Mouse (Mus musculus): ENCODE data around the gene Ubxn7. TPM values are rescaled to one million over a fixed set of nuclear protein-coding genes. Genes with fewer than 3 reads are reported as not detected.

Gene Ubxn7
- total RNA-seq, 2 experiments from 2014 or later, result 52.5 to 55.7 TPM

GRCm38 (mm10) chr16:32427506-32427905 lies 95.4 kb downstream of the Ubxn7 start:
- intact Hi-C loops (cut with DNase I), result no loop called here
- no peak for DNase-seq (ENCODE audit: low spot score in 2 of 2)

- intact Hi-C loops (cut with DNase I), result no loop called here
- peak; percentile 89 to 91 for DNase-seq (ENCODE audit: low spot score in 2 of 2)
Observed at GRCm38 (mm10) chr16:32430474-32431046, 98.5 kb downstream of the Ubxn7 start, which contains the start of gene Pcyt1a. Pcyt1a (plus strand) TSS chr16:32430921.

- intact Hi-C loops (cut with DNase I), result no loop called here
Observed at GRCm38 (mm10) chr16:32431047-32431591, 99.1 kb downstream of the Ubxn7 start.

GRCm38 (mm10) chr16:32431926-32432325 lies 99.9 kb downstream of the Ubxn7 start:
- no peak for DNase-seq (ENCODE audit: low spot score in 2 of 2)
- intact Hi-C loops (cut with DNase I), result no loop called here

More at GRCm38 (mm10) chr16:32431047-32431591, 99.1 kb downstream of the Ubxn7 start:
- DNase-seq (ENCODE audit: low spot score in 2 of 2), result peak in 1 of 2 experiments; percentile 6

- DNase-seq (ENCODE audit: low spot score in 2 of 2), result no peak
- intact Hi-C loops (cut with DNase I), result no loop called here
Observed at GRCm38 (mm10) chr16:32433138-32433537, 101.1 kb downstream of the Ubxn7 start.

- no peak for DNase-seq (ENCODE audit: low spot score in 2 of 2)
- intact Hi-C loops (cut with DNase I), result no loop called here
Observed at GRCm38 (mm10) chr16:32434066-32434465, 102.0 kb downstream of the Ubxn7 start.

GRCm38 (mm10) chr16:32434691-32435090 lies 102.6 kb downstream of the Ubxn7 start:
- intact Hi-C loops (cut with DNase I), result no loop called here
- DNase-seq (ENCODE audit: low spot score in 2 of 2), result no peak

- intact Hi-C loops (cut with DNase I), result no loop called here
- DNase-seq (ENCODE audit: low spot score in 2 of 2), result no peak
Observed at GRCm38 (mm10) chr16:32436657-32437056, 104.6 kb downstream of the Ubxn7 start.

GRCm38 (mm10) chr16:32437266-32437665 lies 105.2 kb downstream of the Ubxn7 start:
- DNase-seq (ENCODE audit: low spot score in 2 of 2), result no peak
- intact Hi-C loops (cut with DNase I), result no loop called here

GRCm38 (mm10) chr16:32441432-32441831 lies 109.4 kb downstream of the Ubxn7 start:
- intact Hi-C loops (cut with DNase I), result no loop called here
- no peak for DNase-seq (ENCODE audit: low spot score in 2 of 2)

Other genes with a start within 250 kb of the Ubxn7 start
- gene Pigx, start 232.5 kb upstream of the Ubxn7 start, total RNA-seq (2021), result 10 to 100 TPM; 26.4 TPM
- gene Cep19, start 232.5 kb upstream of the Ubxn7 start, total RNA-seq (2021), result 10 to 100 TPM; 68.6 to 71.2 TPM
- 10 to 100 TPM in 1 of 2 experiments, 1 to 10 TPM in 1; 8.5 to 12.3 TPM for gene Nrros, start 166.7 kb upstream of the Ubxn7 start, total RNA-seq (2021)
- not detected for gene Bex6, start 152.4 kb upstream of the Ubxn7 start, total RNA-seq (2021)
- gene Fbxo45, start 85.1 kb upstream of the Ubxn7 start, total RNA-seq (2021), result 10 to 100 TPM; 41.4 to 44.7 TPM
- gene Wdr53, start 85.0 kb upstream of the Ubxn7 start, total RNA-seq (2021), result 10 to 100 TPM; 10.9 to 11.9 TPM
- gene Smco1, start 60.8 kb upstream of the Ubxn7 start, total RNA-seq (2021), result not detected
- 10 to 100 TPM; 25.4 to 28.6 TPM for gene Rnf168, start 54.8 kb upstream of the Ubxn7 start, total RNA-seq (2021)
- not detected for gene Tm4sf19, start 68.2 kb downstream of the Ubxn7 start, total RNA-seq (2021)
- gene Tctex1d2, start 87.4 kb downstream of the Ubxn7 start, total RNA-seq (2021), result 10 to 100 TPM; 12.9 to 14.5 TPM
- gene Pcyt1a, start 98.7 kb downstream of the Ubxn7 start, total RNA-seq (2021), result 10 to 100 TPM; 40.0 to 41.8 TPM
- gene Slc51a, start 155.6 kb downstream of the Ubxn7 start, total RNA-seq (2021), result not detected
- not detected for gene Zdhhc19, start 164.0 kb downstream of the Ubxn7 start, total RNA-seq (2021)

Data from left cerebral cortex, postnatal 14 days (tissue).